Mouse (Mus musculus) Muller cell, postnatal 12 days (primary cell): Measurements from ENCODE around the gene Ifnz.
"Not testable (repeated sequence)": the region's sequence is repeated elsewhere in the genome, so short reads cannot be mapped to it uniquely, and the experiment has no call there.

ENCODE experiments used
- DNase-seq: peaks from one replicate; pipeline ENCODE4 v3.0.0-alpha.2; 2015; ENCODE audit errors: inconsistent ontology term

Ifnz gene

DNA sequence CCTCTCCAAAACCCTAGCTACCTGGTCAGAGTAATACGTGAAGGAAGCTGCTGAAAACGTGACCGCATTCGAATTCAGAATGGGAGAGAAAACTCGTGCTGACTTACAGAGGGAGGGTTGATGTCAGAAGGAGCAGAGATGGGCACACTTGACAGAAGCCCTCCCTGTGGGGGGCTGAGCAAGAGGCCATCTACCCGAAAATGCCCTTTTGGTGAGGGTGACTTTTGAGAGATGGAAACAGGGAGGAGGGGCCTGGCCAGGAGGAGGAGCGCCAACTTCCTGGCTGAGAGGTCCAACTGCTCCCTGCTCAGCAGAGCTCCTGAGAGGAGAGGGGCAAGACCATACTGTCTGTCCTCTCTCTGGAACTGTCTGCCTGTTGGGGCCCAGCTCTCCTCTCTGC is at the start of gene Ifnz:
Gene Ifnz (plus strand): TSS at position 301 of the 400 bp plus-strand sequence.
- DNase-seq, result not testable (repeated sequence)

DNA sequence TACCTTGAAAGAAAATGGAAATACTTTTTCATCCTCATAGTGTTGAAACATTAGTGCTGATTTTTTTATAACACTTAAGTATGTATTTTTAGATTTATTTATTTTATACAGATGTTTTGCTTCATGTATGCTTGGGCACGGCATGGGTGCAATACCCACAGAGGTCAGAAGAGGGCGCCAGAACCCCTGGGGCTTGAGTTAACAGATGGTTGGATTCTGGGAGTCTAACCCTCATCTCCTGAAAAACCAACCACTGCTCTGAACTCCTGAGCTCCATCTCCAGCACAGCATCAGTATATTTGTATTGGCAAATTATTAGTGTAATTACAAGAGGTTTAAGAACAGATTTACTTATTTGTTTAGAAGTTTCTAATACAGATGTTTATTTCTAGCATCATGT is 43.5 kb upstream of the Ifnz start:
- peak; percentile 53 for DNase-seq

DNA sequence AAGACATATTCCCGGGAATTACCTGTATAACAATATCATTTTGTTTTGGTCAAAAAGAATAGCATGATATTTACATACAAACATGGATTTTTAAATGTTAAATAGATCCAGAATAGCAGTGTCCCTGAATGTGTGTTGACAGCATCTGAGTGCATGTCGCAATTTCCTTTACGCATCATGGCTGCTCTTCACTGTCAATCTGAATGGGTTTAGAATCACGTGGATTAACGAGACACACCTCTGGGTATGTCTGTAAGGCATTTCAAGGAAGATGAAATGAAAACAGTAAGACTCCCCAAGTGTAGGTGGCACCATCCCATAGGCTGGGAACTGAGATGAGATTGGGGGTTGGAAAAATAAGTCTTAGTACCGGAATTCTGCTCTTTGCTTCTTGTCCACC is 42.9 kb upstream of the Ifnz start:
- DNase-seq, result no peak

DNA sequence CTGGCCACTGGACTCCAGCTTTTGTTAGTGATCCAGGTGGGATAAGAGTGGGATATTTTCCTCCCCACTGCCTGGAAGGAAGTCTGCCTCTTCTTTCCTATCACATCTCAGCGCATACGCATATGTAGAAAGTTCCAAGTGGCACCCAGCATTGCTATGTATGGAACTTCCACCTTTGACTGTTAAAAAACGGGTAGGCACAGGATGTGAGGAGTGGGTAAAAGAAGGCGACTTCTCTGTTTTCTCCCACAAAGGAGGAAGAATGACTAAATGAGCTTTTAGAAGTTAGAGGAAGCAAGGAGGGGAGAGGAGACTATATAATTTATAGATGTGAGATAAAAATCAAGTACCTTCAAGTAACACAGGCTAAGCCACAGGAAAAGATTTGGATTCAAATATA is 40.5 kb upstream of the Ifnz start:
- no peak for DNase-seq

DNA sequence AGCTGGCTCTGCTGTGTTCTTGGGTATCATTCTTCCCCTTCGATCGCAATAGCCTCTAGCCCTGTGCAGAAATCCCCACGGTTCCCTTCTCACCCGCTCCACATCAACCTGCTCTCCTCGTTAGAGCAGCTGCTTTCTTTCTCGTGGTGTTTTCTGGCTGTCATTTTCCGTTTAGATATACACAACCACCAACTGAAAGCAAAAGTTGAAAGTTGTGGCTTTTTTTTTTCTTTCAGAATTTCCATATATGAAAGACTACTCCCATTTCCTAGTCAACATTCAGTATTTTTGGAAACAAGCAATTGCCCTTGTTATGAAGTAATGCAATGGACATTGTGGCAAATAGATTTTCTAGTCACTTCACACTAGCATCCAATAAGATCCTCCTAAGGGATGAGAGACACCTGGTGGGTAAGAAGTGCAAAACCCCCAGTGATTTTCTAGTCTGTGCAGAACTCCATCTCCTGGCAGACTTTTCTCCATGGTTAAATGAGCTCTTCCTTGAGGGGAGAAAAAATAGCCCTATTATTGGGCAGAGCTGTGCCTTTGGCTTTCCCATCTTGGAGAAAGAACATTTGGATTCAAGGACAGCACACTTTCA is 39.1 kb upstream of the Ifnz start:
- DNase-seq, result no peak

DNA sequence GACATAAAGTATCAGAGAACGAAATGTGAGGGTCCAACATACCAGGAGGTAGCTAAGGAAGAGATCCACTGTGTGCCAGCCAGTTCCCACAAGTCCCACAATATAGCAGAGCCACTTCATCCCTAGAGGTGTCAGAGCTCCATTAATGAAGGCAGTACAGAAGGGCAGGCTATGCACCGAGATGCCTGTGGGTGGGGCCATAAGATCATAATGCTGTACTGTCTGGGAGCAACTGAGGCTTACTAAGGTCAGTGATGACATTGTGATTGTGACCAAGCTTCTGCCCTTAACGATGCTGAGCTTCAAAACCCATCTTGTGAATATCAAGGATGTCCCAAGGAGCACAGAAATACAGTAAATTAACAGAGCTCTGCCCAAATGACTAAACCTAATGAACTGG is 37.7 kb upstream of the Ifnz start:
- no peak for DNase-seq

DNA sequence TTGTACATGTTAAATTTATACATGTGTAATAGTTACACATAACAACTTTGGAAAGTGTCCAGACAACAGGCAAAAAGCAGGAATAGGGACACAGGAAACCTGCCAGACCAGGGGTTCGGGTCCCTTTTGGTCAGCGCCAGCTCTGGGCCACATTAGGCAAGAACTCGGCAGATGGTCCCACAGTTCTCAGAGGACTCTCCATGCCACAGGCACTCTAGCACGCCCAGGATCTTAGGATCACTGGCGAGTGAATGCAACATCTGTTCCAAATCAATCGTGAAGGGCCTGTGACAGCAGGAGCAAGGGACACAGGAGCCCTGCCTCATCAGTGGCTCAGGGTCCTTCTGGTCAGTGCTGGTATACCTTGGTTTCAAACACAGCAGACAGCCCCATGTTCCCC is 32.0 kb upstream of the Ifnz start:
- DNase-seq, result no peak

DNA sequence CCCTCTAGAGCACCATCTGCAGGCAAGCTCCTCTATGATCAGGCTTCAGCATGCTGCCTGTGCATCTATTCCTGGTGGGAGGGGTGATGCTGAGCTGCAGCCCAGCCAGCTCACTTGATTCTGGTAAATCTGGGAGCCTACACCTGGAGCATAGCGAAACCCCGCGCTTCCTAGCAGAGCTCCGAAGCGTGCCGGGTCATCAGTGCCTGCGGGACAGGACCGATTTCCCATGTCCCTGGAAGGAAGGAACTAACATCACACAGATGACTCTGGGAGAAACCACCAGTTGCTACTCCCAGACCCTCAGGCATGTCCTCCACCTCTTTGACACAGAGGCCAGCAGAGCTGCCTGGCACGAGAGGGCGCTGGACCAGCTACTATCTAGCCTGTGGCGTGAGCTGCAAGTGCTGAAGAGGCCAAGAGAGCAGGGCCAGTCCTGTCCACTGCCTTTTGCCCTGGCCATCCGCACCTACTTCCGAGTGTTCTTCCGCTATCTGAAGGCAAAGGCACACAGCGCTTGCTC is 27.1 kb upstream of the Ifnz start, which contains the start of gene Gm13271:
Gene Gm13271 (plus strand): TSS at position 51 of the 523 bp plus-strand sequence.
- not testable (repeated sequence) for DNase-seq

DNA sequence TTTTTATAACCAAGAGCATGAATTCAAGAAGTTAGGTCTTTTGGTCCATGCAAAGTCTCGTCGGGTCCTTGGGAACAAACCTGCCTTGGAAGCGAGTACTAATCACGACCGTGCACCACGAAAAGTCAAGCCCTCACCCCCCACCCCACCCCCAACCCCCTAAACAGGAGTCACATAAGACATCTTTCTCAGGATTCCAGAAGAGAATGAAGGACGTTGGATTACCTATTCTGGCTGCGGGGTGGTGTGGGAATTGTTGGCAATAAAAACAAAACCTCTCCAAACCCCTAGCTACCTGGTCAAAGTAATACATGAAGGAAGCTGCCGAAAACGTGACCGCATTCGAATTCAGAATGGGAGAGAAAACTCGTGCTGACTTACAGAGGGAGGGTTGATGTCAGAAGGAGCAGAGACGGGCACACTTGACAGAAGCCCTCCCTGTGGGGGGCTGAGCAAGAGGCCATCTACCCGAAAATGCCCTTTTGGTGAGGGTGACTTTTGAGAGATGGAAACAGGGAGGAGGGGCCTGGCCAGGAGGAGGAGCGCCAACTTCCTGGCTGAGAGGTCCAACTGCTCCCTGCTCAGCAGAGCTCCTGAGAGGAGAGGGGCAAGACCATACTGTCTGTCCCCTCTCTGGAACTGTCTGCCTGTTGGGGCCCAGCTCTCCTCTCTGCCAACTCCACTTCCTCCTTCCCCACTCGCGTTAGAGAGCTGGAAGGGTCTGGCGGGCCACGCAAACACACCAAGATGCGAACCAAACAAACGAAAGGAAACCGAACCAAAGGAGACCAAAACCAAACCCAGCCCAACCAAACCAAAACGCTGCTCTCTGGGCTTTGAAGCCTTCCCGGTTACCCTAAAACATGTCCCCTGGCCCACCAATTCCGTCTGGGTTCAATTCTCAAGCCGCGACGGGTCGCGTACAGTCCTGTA is 25.1 kb upstream of the Ifnz start:
- peak; percentile 47 for DNase-seq

DNA sequence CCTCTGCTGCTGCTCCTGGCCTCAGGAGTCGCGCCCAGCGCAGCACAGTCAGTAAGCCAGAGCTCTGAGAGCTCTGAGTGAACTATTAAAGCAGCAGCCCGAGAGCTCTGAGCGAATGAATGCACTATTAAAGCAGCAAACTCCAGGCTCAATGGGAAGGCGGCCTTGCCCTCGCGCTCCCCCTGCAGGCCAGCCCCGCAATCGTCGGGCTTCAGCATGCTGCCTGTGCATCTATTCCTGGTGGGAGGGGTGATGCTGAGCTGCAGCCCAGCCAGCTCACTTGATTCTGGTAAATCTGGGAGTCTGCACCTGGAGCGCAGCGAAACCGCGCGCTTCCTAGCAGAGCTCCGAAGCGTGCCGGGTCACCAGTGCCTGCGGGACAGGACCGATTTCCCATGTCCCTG is 24.3 kb upstream of the Ifnz start:
- peak; percentile 91 for DNase-seq

DNA sequence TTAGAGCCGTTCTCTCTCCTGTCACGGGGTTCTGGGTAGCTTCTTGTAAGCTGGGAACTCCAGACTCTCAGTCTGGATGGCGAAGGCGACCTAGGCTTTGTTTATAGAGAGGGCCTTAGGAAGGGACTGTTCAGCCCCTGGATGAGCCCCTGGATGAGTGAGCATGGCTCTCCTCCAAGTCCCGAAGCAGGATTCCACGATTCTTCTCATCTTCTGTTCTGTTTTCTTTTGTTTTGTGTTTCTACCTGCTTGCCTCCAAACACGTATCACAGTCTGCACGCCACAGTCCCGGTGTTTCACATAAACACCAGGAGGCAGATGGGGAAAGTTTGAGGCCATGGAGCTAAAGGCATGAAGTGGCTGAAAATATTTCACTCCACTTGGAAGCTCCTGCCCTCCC is 23.2 kb upstream of the Ifnz start:
- DNase-seq, result not testable (repeated sequence)

DNA sequence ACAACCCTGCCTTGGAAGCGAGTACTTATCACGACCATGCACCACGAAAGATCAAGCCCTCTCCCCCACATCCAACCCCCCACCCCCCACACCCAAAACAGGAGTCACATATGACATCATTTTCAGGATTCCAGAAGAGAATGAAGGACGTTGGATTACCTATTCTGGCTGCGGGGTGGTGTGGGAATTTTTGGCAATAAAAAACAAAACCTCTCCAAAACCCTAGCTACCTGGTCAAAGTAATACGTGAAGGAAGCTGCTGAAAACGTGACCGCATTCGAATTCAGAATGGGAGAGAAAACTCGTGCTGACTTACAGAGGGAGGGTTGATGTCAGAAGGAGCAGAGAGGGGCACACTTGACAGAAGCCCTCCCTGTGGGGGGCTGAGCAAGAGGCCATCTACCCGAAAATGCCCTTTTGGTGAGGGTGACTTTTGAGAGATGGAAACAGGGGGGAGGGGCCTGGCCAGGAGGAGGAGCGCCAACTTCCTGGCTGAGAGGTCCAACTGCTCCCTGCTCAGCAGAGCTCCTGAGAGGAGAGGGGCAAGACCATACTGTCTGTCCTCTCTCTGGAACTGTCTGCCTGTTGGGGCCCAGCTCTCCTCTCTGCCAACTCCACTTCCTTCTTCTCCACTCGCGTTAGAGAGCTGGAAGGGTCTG is 22.2 kb upstream of the Ifnz start, which contains the start of gene Gm13283:
Gene Gm13283 (plus strand): TSS at position 510 of the 659 bp plus-strand sequence.
- not testable (repeated sequence) for DNase-seq

DNA sequence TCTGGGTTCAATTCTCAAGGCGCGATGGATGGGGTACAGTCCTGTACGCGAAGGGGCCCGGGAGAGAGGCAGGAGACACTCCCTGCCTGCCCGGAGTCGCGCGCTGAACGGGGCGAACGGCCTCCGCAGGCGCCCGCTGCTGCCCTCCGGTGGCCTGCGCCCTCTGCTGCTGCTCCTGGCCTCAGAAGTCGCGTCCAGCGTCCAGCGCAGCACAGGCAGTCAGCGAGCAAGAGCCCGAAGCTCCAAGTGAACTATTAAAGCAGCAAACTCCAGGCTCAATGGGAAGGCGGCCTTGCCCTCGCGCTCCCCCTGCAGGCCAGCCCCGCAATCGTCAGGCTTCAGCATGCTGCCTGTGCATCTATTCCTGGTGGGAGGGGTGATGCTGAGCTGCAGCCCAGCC is 21.5 kb upstream of the Ifnz start:
- DNase-seq, result peak; percentile 74

DNA sequence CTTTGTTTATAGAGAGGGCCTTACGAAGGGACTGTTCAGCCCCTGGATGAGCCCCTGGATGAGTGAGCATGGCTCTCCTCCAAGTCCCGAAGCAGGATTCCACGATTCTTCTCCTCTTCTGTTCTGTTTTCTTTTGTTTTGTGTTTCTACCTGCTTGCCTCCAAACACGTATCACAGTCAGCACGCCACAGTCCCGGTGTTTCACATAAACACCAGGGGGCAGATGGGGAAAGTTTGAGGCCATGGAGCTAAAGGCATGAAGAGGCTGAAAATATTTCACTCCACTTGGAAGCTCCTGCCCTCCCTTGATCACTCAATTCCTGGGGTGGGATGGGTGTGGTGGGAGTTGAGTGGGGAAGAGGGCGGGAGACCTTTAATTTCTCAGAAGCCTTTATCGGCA is 20.2 kb upstream of the Ifnz start:
- DNase-seq, result not testable (repeated sequence)

DNA sequence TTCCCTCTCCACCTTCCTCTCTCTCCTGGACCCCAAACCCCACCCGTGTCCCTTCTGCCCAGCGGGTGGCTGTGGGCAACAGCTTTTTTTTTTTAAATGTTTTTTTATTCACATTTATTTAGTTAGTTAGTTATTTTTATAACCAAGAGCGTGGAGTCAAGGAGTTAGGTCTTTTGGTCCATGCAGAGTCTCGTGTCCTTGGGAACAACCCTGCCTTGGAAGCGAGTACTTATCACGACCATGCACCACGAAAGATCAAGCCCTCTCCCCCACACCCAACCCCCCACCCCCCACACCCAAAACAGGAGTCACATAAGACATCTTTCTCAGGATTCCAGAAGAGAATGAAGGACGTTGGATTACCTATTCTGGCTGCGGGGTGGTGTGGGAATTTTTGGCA is 19.6 kb upstream of the Ifnz start:
- not testable (repeated sequence) for DNase-seq

DNA sequence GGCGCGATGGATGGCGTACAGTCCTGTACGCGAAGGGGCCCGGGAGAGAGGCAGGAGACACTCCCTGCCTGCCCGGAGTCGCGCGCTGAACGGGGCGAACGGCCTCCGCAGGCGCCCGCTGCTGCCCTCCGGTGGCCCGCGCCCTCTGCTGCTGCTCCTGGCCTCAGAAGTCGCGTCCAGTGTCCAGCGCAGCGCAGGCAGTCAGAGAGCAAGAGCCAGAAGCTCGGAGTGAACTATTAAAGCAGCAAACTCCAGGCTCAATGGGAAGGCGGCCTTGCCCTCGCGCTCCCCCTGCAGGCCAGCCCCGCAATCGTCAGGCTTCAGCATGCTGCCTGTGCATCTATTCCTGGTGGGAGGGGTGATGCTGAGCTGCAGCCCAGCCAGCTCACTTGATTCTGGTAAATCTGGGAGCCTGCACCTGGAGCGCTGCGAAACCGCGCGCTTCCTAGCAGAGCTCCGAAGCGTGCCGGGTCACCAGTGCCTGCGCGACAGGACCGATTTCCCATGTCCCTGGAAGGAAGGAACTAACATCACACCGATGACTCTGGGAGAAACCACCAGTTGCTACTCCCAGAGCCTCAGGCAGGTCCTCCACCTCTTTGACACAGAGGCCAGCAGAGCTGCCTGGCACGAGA is 18.4 kb upstream of the Ifnz start:
- peak; percentile 76 for DNase-seq

DNA sequence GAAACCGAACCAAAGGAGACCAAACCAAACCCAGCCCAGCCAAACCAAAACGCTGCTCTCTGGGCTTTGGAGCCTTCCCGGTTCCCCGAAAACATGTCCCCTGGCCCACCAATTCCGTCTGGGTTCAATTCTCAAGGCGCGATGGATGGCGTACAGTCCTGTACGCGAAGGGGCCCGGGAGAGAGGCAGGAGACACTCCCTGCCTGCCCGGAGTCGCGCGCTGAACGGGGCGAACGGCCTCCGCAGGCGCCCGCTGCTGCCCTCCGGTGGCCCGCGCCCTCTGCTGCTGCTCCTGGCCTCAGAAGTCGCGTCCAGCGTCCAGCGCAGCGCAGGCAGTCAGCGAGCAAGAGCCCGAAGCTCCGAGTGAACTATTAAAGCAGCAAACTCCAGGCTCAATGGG is 8.4 kb upstream of the Ifnz start, which contains the start of gene Gm13290:
Gene Gm13290 (plus strand): TSS at position 301 of the 400 bp plus-strand sequence.
- not testable (repeated sequence) for DNase-seq

DNA sequence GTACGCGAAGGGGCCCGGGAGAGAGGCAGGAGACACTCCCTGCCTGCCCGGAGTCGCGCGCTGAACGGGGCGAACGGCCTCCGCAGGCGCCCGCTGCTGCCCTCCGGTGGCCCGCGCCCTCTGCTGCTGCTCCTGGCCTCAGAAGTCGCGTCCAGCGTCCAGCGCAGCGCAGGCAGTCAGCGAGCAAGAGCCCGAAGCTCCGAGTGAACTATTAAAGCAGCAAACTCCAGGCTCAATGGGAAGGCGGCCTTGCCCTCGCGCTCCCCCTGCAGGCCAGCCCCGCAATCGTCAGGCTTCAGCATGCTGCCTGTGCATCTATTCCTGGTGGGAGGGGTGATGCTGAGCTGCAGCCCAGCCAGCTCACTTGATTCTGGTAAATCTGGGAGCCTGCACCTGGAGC is 5.3 kb upstream of the Ifnz start, which contains the start of gene Gm13289:
Gene Gm13289 (plus strand): TSS at position 301 of the 400 bp plus-strand sequence.
- DNase-seq, result not testable (repeated sequence)

DNA sequence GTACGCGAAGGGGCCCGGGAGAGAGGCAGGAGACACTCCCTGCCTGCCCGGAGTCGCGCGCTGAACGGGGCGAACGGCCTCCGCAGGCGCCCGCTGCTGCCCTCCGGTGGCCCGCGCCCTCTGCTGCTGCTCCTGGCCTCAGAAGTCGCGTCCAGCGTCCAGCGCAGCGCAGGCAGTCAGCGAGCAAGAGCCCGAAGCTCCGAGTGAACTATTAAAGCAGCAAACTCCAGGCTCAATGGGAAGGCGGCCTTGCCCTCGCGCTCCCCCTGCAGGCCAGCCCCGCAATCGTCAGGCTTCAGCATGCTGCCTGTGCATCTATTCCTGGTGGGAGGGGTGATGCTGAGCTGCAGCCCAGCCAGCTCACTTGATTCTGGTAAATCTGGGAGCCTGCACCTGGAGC is 2.4 kb upstream of the Ifnz start, which contains the start of gene Gm13272:
Gene Gm13272 (plus strand): TSS at position 301 of the 400 bp plus-strand sequence.
- DNase-seq, result not testable (repeated sequence)

DNA sequence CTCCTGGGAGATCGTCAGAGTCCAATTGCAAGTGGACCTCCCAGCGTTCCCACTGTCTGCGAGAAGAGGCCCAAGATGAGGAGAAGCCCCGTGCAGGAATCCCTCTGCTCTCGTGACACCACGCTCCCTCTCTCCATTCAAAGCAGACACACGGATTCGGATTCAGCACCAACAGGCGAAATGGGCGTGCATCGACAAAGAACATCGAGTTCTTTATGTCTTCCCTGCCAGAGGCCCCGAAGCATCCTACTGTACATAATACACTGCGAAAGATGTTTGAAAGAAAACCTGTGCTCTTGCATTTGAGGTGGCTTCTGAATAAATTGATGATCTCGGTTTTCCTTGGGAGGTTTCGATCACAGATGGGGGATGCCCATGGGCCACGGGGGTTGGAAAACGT is 1.6 kb upstream of the Ifnz start:
- DNase-seq, result not testable (repeated sequence)

DNA sequence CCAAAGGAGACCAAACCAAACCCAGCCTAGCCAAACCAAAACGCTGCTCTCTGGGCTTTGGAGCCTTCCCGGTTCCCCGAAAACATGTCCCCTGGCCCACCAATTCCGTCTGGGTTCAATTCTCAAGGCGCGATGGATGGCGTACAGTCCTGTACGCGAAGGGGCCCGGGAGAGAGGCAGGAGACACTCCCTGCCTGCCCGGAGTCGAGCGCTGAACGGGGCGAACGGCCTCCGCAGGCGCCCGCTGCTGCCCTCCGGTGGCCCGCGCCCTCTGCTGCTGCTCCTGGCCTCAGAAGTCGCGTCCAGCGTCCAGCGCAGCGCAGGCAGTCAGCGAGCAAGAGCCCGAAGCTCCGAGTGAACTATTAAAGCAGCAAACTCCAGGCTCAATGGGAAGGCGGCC is 404 bp downstream of the Ifnz start:
- DNase-seq, result not testable (repeated sequence)
